Mouse (Mus musculus) heart, postnatal 0 days (tissue): ENCODE results near the gene Atg4a. TPM values are rescaled to one million over a fixed set of nuclear protein-coding genes. Genes with fewer than 3 reads are reported as not detected.

Experiments
- ATAC-seq: fragments of 200-750 bp; cut with Nextera tagmentation; 2 replicates; pipeline ENCODE4 v1.8.0; 2017; ENCODE audit warnings: low read depth, moderate number of reproducible peaks, moderate library complexity; ENCODE audit not compliant: insufficient read depth
- DNase-seq: peaks from one replicate; pipeline ENCODE4 v3.0.0-alpha.2; 2016; ENCODE audit warnings: low spot score
- H3K27ac ChIP-seq: fragments of 300-500 bp; sonication (generic); 2 replicates; pipeline ENCODE4 v1.5.1; 2014; ENCODE audit warnings: low read depth, mild to moderate bottlenecking
- H3K27me3 ChIP-seq: fragments of 300-500 bp; sonication (generic); 2 replicates; pipeline ENCODE4 v1.6.1; 2014; ENCODE audit warnings: low read length, mixed read lengths; ENCODE audit not compliant: control insufficient read depth, insufficient read depth
- H3K36me3 ChIP-seq: fragments of 300-500 bp; sonication (generic); replicated peaks from 2 replicates; pipeline ENCODE4 v1.6.1; 2014; ENCODE audit warnings: low read length, mixed read lengths; ENCODE audit not compliant: control insufficient read depth, insufficient read depth
- H3K4me1 ChIP-seq: fragments of 300-500 bp; sonication (generic); 2 replicates; pipeline ENCODE4 v1.6.1; 2014; ENCODE audit warnings: antibody characterized with exemption; ENCODE audit not compliant: control insufficient read depth, insufficient read depth
- H3K4me2 ChIP-seq: fragments of 300-500 bp; sonication (generic); 2 replicates; pipeline ENCODE4 v1.6.1; 2014; ENCODE audit warnings: low read depth, mild to moderate bottlenecking, low read length, moderate library complexity
- H3K4me3 ChIP-seq: fragments of 300-500 bp; sonication (generic); 2 replicates; pipeline ENCODE4 v1.5.1; 2014; ENCODE audit warnings: low read depth, low read length
- H3K9ac ChIP-seq: fragments of 300-500 bp; sonication (generic); replicated peaks from 2 replicates; pipeline ENCODE4 v1.6.1; 2014; ENCODE audit warnings: low read depth, low read length, mixed read lengths
- H3K9me3 ChIP-seq: fragments of 300-500 bp; sonication (generic); replicated peaks from 2 replicates; pipeline ENCODE4 v1.6.1; 2016; ENCODE audit warnings: low read length; ENCODE audit not compliant: control insufficient read depth
- CTCF ChIP-seq: IDR thresholded peaks from 2 replicates; pipeline ENCODE4 v1.5.1; 2016; ENCODE audit warnings: antibody characterized with exemption, control low read depth, low read depth
- EP300 ChIP-seq: IDR thresholded peaks from 2 replicates; pipeline ENCODE4 v1.6.1; 2016; ENCODE audit warnings: antibody characterized with exemption, low read depth
- WGBS: fragments of 180-500 bp; shearing (Covaris S2); extraction: QIAGEN DNeasy Blood & Tissue Kit; methylation state at CpG from one replicate; pipeline ENCODE4 v1.1.7; 2014; 5-methylcytosine and 5-hydroxymethylcytosine counted together
- polyA plus RNA-seq: library from polyadenylated mRNA; unstranded; fragments of >200 nt; fragmentation: Nextera tagmentation; extraction: Ambion mirVana; gene quantifications from 2 replicates; pipeline ENCODE4 v1.2.1, GENCODE M21; 2015
- total RNA-seq: library from RNA; depleted of rRNA; stranded (reverse); fragments of >200 nt; gene quantifications from 2 replicates; pipeline ENCODE4 v1.2.3, GENCODE M21; 2014; ENCODE audit warnings: low replicate concordance

Atg4a gene
- total and polyA plus RNA-seq, 2 experiments from 2014 or later: 8.1 to 15.2 TPM

GRCm38 (mm10) chrX:140983206-140983960, 26.7 kb downstream of the Atg4a start:
- no peak for TF ChIP-seq EP300
- TF ChIP-seq CTCF: no peak
- no peak overlapping the region for H3K27ac ChIP-seq

GRCm38 (mm10) chrX:140984795-140985194, 28.1 kb downstream of the Atg4a start:
- H3K4me1 ChIP-seq: 0 out of 2 replicates have a peak, but pooled peaks cover 7% of the 10 kb centered on the region
- H3K27ac ChIP-seq: no peak overlapping the region
- 62% methylated on average over 6 of the region's 6 CpGs for WGBS

More at GRCm38 (mm10) chrX:140983206-140983960, 26.7 kb downstream of the Atg4a start:
- no peak for ATAC-seq
- no peaks in the 10 kb centered on the region for H3K36me3 ChIP-seq
- WGBS: 30% methylated on average over 6 of the region's 6 CpGs
- 0 out of 2 replicates have a peak, but pooled peaks cover 7% of the 10 kb centered on the region for H3K4me1 ChIP-seq
- no peaks in the 10 kb centered on the region for H3K9me3 ChIP-seq
- no peak overlapping the region for H3K4me2 ChIP-seq
- no peak overlapping the region for H3K9ac ChIP-seq
- DNase-seq: no peak
- H3K27me3 ChIP-seq: peaks cover 4% of the 10 kb centered on the region; the same call in 1 of the 2 replicates
- no peak overlapping the region for H3K4me3 ChIP-seq

GRCm38 (mm10) chrX:140985256-140985655, 28.5 kb downstream of the Atg4a start:
- H3K9me3 ChIP-seq: no peaks in the 10 kb centered on the region
- no peak for TF ChIP-seq CTCF
- TF ChIP-seq EP300: no peak
- H3K4me1 ChIP-seq: peaks cover 7% of the 10 kb centered on the region; the same call in 1 of the 2 replicates
- no peak overlapping the region for H3K4me2 ChIP-seq
- no peak overlapping the region for H3K4me3 ChIP-seq
- H3K27me3 ChIP-seq: peaks cover 7% of the 10 kb centered on the region; the same call in 1 of the 2 replicates
- 69% methylated on average over 2 of the region's 2 CpGs for WGBS
- H3K27ac ChIP-seq: no peak overlapping the region
- ATAC-seq: no peak
- no peak overlapping the region for H3K9ac ChIP-seq
- DNase-seq: no peak
- H3K36me3 ChIP-seq: no peaks in the 10 kb centered on the region

More at GRCm38 (mm10) chrX:140984795-140985194, 28.1 kb downstream of the Atg4a start:
- ATAC-seq (no peak), DNase-seq (no peak)
- Histone ChIP-seq H3K36me3 (no peaks in the 10 kb centered on the region), H3K9ac (no peak overlapping the region), H3K9me3 (no peaks in the 10 kb centered on the region), H3K4me2 (no peak overlapping the region), H3K4me3 (no peak overlapping the region), H3K27me3 (peaks cover 7% of the 10 kb centered on the region; the same call in 1 of the 2 replicates)
- TF ChIP-seq CTCF: no peak
- no peak for TF ChIP-seq EP300

- Histone ChIP-seq H3K4me3 (no peak overlapping the region), H3K36me3 (no peaks in the 10 kb centered on the region), H3K27ac (no peak overlapping the region), H3K27me3 (peaks cover 17% of the 10 kb centered on the region; the same call in 1 of the 2 replicates), H3K9me3 (no peaks in the 10 kb centered on the region), H3K9ac (no peak overlapping the region), H3K4me1 (no peaks in the 10 kb centered on the region), H3K4me2 (no peak overlapping the region)
- DNase-seq (no peak), ATAC-seq (no peak)
- WGBS: 83% methylated on average over 1 of the region's 1 CpGs
- TF ChIP-seq EP300 (no peak), CTCF (no peak)
Observed at GRCm38 (mm10) chrX:140996909-140997516, 40.3 kb downstream of the Atg4a start.

GRCm38 (mm10) chrX:140997912-140998545, 41.3 kb downstream of the Atg4a start:
- TF ChIP-seq EP300: no peak
- no peak for TF ChIP-seq CTCF
- Histone ChIP-seq H3K27ac (no peak overlapping the region), H3K4me3 (no peak overlapping the region), H3K4me2 (no peak overlapping the region), H3K4me1 (no peaks in the 10 kb centered on the region), H3K9me3 (no peaks in the 10 kb centered on the region), H3K9ac (no peak overlapping the region), H3K36me3 (no peaks in the 10 kb centered on the region), H3K27me3 (peaks cover 16% of the 10 kb centered on the region; the same call in 1 of the 2 replicates)
- WGBS: 71% methylated on average over 1 of the region's 1 CpGs
- no peak for ATAC-seq
- no peak for DNase-seq
